Mouse (Mus musculus): ENCODE data around the gene Ppm1b. TPM values are rescaled to one million over a fixed set of nuclear protein-coding genes. Genes with fewer than 3 reads are reported as not detected.

The Ppm1b gene
- polyA plus RNA-seq, 1 experiment, result 93.8 TPM

DNA sequence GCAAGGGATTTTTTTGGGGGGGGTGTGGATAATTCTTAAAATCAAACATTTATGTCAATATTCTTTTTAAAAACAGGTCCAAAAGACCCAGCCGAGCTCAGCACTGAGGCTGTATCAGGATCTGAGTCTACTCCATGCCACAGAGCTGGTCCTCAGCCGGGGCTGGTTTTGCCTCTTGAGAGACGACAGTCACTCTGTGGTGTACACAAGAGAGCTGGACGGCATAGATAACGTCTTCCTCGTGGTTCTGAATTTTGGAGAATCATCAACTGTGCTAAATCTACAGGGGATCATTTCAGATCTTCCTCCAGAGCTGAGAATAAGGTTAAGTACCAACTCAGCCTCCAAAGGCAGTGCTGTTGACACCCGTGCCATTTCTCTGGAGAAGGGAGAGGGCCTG lies 107.0 kb downstream of the Ppm1b start:
- no peak for DNase-seq (ENCODE audit: extremely low spot score in 1 of 2, low spot score in 1 of 2)

DNA sequence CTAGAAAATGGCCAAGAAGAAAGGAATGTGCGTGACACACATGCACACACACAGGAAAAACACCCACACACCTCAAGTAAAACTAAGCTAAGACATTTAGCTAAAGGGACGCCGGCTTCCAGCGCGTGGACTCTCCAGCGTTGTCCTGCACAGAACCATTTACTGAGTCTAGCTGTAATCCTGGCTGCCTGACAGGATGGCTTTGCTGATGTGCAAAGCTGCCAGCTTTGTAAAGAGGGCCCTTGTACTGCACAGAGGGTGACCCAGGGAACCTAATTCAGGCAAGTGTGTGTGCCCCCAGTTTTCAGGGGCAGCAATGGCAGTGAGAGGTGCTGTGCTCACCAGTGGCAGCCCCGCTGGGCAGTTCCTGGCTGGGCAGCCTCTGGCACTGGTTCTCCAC lies 110.8 kb downstream of the Ppm1b start:
- peak in 1 of 2 experiments; percentile 48 for DNase-seq (ENCODE audit: extremely low spot score in 1 of 2, low spot score in 1 of 2)

GRCm38 (mm10) chr17:85070658-85071057 lies 114.1 kb downstream of the Ppm1b start:
- no peak for DNase-seq (ENCODE audit: extremely low spot score in 1 of 2, low spot score in 1 of 2)

- no peak for DNase-seq (ENCODE audit: extremely low spot score in 1 of 2, low spot score in 1 of 2)
These were observed 114.7 kb downstream of the Ppm1b start for GRCm38 (mm10) chr17:85071088-85071775.

DNA sequence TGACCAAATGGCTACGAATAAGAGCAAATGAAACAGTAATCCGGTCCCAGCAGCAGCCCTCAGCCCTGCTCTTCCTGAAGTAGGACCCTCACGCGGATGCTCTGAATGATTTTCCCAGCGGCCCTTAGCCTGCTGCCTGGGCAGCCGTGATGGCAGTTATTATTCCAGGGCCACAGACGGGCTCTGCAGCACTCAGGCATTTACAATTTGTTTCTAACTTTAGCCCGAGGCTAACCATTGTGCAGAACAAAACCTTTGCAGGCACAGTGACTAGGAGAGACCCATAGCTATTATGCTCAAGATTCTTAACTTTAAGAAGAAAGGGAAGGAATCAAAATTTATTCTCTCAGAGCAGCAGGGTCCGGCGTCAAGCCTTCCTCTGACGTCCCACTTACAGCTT lies 115.8 kb downstream of the Ppm1b start:
- no peak for DNase-seq (ENCODE audit: extremely low spot score in 1 of 2, low spot score in 1 of 2)

DNA sequence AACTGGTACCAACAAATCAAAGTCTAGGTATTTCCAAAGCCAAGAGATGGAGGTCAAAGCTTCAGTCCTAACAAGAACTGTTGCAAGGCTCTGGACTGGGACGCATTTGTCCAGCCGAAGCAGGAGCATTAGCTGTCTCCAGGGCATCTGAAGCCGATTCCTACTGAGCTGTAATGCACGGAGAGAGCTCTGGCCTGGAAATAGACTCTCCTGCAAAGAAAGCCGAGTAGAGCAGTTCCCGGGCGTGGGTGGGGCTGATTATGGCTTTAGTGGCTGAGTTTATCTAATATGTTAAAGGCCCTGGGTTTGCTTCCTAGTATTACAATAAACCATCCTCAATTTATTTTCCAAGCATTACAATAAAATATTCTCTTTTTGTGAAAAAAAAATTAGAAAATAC lies 116.7 kb downstream of the Ppm1b start:
- DNase-seq (ENCODE audit: extremely low spot score in 1 of 2, low spot score in 1 of 2), result peak in 1 of 2 experiments; percentile 37

Other genes starting within 250 kb of the Ppm1b start
- 31.8 and 35.5 TPM in 2 replicates for gene Lrpprc, start 166.0 kb upstream of the Ppm1b start, polyA plus RNA-seq (2012; rRNA removed)
- gene Slc3a1, start 71.6 kb downstream of the Ppm1b start, polyA plus RNA-seq (2012; rRNA removed), result 0.74 and 1.1 TPM in 2 replicates
- gene Prepl, start 133.5 kb downstream of the Ppm1b start, polyA plus RNA-seq (2012; rRNA removed), result 186 and 223 TPM in 2 replicates
- 6.2 and 6.6 TPM in 2 replicates for gene Camkmt, start 133.8 kb downstream of the Ppm1b start, polyA plus RNA-seq (2012; rRNA removed)

All from frontal cortex, adult 2 months (tissue).